Mouse (Mus musculus): ENCODE results near the gene Slc22a3. TPM values are rescaled to one million over a fixed set of nuclear protein-coding genes. Genes with fewer than 3 reads are reported as not detected.

Gene Slc22a3
- total and polyA plus RNA-seq, 3 experiments: not detected

DNA sequence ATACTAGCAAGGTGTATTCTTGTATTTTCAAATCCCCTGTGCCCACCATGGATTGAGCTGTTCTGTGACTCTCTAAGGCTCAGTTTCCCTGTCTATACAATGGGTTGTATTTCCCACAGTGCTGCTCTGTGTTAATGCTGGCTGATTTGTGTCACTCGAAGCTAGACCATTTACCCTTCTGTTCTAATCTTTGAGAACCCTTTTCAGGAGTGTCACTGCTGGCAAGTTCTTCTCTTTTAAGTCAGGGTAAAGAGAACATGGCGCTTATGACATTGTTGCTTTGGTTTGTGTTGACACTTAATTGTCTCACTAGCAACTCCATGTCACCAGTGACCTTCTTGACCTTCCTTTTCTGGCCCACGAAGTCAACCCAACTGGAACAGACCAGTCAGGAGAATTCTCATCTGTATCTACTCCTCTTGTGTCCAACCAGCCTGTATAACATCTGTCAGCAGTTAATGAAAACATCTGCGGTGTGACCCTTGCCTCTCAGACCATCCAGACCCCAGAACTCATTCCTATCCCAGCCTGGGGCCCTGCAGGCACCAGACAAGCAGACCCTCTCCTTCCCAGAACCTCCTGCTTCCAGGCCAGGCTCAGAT, 22.0 kb upstream of the Slc22a3 start:
- Histone ChIP-seq H3K4me1 (ENCODE audit: control insufficient read depth in 1 of 2, insufficient read depth in 2 of 2) (no peaks in the 10 kb centered on the region), H3K27me3 (replicated peaks) (peaks cover 54% of the 10 kb centered on the region), H3K9ac (ENCODE audit: insufficient read depth, low read depth) (no peak overlapping the region), H3K4me2 (ENCODE audit: insufficient read depth, low read depth, poor library complexity, severe bottlenecking) (no peak overlapping the region), H3K27ac (ENCODE audit: insufficient read depth, low read depth) (no peak overlapping the region), H3K9me3 (replicated peaks; ENCODE audit: low read length) (no peaks in the 10 kb centered on the region), H3K79me2 (replicated peaks; ENCODE audit: control insufficient read depth, extremely low read depth, insufficient read depth, poor library complexity, severe bottlenecking) (no peaks in the 10 kb centered on the region), H3K36me3 (replicated peaks in 1 of 2; ENCODE audit: control insufficient read depth in 1 of 2, insufficient read depth in 1 of 2, low read length in 1 of 2) (no peaks in the 10 kb centered on the region), H3K4me3 (replicated peaks in 1 of 3; ENCODE audit: low read depth in 2 of 3, low read length in 2 of 3, poor library complexity in 1 of 3) (no peak overlapping the region)
- no peak for DNase-seq (ENCODE audit: extremely low read depth)
- TF ChIP-seq PAX5 (IDR thresholded peaks at IDR 0.05; ENCODE audit: low read length) (no peak), CHD1 (IDR thresholded peaks at IDR 0.05; ENCODE audit: low read depth, low read length) (no peak), BHLHE40 (IDR thresholded peaks at IDR 0.05; ENCODE audit: low read depth, low read length) (no peak), MYC (IDR thresholded peaks at IDR 0.05; ENCODE audit: low read depth, low read length) (no peak), E2F4 (IDR thresholded peaks at IDR 0.05; ENCODE audit: insufficient replicate concordance, low read depth, low read length) (no peak), NELFE (IDR thresholded peaks at IDR 0.05; ENCODE audit: low read depth, low read length) (no peak), TBP (conservative IDR thresholded peaks at IDR 0.05; ENCODE audit: low read depth, low read length) (no peak), EP300 (IDR thresholded peaks at IDR 0.05; ENCODE audit: low read length) (no peak), ETS1 (conservative IDR thresholded peaks at IDR 0.05; ENCODE audit: low read depth, low read length) (no peak), NRF1 (IDR thresholded peaks at IDR 0.05; ENCODE audit: low read depth, low read length) (no peak), RCOR1 (conservative IDR thresholded peaks at IDR 0.05; ENCODE audit: low read depth, low read length) (no peak), MAZ (IDR thresholded peaks at IDR 0.05; ENCODE audit: low read depth, low read length) (no peak), IRF4 (IDR thresholded peaks at IDR 0.05; ENCODE audit: low read depth, low read length) (no peak), MAFK (IDR thresholded peaks at IDR 0.05; ENCODE audit: insufficient replicate concordance, low read length) (no peak)
- dilution Hi-C loops (cut with MboI; ENCODE audit: extremely low pct_ligation_motif_present, extremely low pct_unique_long_range_greater_than_20kb, low sequenced_read_pairs): no loop called here
- in situ Hi-C loops (cut with MboI; ENCODE audit: low pct_ligation_motif_present, low pct_unique_long_range_greater_than_20kb, low sequenced_read_pairs): loop anchor here (5.0 kb wide), 1 partner anchor 112 kb away; no protein-coding TSS in a partner anchor

GRCm38 (mm10) chr17:12519089-12519488, 11.6 kb upstream of the Slc22a3 start:
- Histone ChIP-seq H3K9ac (ENCODE audit: insufficient read depth, low read depth) (no peak overlapping the region), H3K27ac (ENCODE audit: insufficient read depth, low read depth) (no peak overlapping the region), H3K36me3 (replicated peaks in 1 of 2; ENCODE audit: control insufficient read depth in 1 of 2, insufficient read depth in 1 of 2, low read length in 1 of 2) (no peaks in the 10 kb centered on the region), H3K79me2 (replicated peaks; ENCODE audit: control insufficient read depth, extremely low read depth, insufficient read depth, poor library complexity, severe bottlenecking) (no peaks in the 10 kb centered on the region), H3K4me1 (ENCODE audit: control insufficient read depth in 1 of 2, insufficient read depth in 2 of 2) (no peaks in the 10 kb centered on the region), H3K9me3 (replicated peaks; ENCODE audit: low read length) (peaks cover 9% of the 10 kb centered on the region), H3K4me3 (replicated peaks in 1 of 3; ENCODE audit: low read depth in 2 of 3, low read length in 2 of 3, poor library complexity in 1 of 3) (no peak overlapping the region), H3K4me2 (ENCODE audit: insufficient read depth, low read depth, poor library complexity, severe bottlenecking) (no peak overlapping the region), H3K27me3 (replicated peaks) (peaks cover 43% of the 10 kb centered on the region)
- TF ChIP-seq CTCF (conservative IDR thresholded peaks at IDR 0.05 in 1 of 2, IDR thresholded peaks at IDR 0.05 in 1 of 2; ENCODE audit: low read depth in 2 of 2, low read length in 2 of 2): no peak
- TF ChIP-seq RAD21 (IDR thresholded peaks at IDR 0.05; ENCODE audit: low read depth, low read length): no peak
- no peak for TF ChIP-seq PAX5 (IDR thresholded peaks at IDR 0.05; ENCODE audit: low read length)
- TF ChIP-seq CHD1 (IDR thresholded peaks at IDR 0.05; ENCODE audit: low read depth, low read length): no peak
- TF ChIP-seq ZMIZ1 (IDR thresholded peaks at IDR 0.05; ENCODE audit: low read depth, low read length): no peak
- no peak for TF ChIP-seq TBP (conservative IDR thresholded peaks at IDR 0.05; ENCODE audit: low read depth, low read length)
- TF ChIP-seq JUN (IDR thresholded peaks at IDR 0.05; ENCODE audit: insufficient read depth, low read depth, low read length): no peak
- TF ChIP-seq USF1 (IDR thresholded peaks at IDR 0.05; ENCODE audit: low read depth, low read length): no peak
- no peak for TF ChIP-seq RCOR1 (conservative IDR thresholded peaks at IDR 0.05; ENCODE audit: low read depth, low read length)
- TF ChIP-seq MAX (IDR thresholded peaks at IDR 0.05; ENCODE audit: low read length): no peak
- TF ChIP-seq JUND (conservative IDR thresholded peaks at IDR 0.05; ENCODE audit: low read depth, low read length): no peak
- TF ChIP-seq USF2 (conservative IDR thresholded peaks at IDR 0.05; ENCODE audit: low read depth, low read length): no peak
- no peak for TF ChIP-seq POLR2A (IDR thresholded peaks at IDR 0.05; ENCODE audit: low read depth, low read length)
- dilution Hi-C loops (cut with MboI; ENCODE audit: extremely low pct_ligation_motif_present, extremely low pct_unique_long_range_greater_than_20kb, low sequenced_read_pairs) (no loop called here), in situ Hi-C loops (cut with MboI; ENCODE audit: low pct_ligation_motif_present, low pct_unique_long_range_greater_than_20kb, low sequenced_read_pairs) (no loop called here)
- DNase-seq (ENCODE audit: extremely low read depth): no peak
